Mouse (Mus musculus) activated CD4-positive, CD25-positive, alpha-beta regulatory T cell, adult 9 weeks (primary cell): ENCODE measurements around the gene Tspear. TPM values are rescaled to one million over a fixed set of nuclear protein-coding genes. Genes with fewer than 3 reads are reported as not detected.

ENCODE experiments used
- polyA plus RNA-seq: library from polyadenylated mRNA; unstranded; fragments of 100-300 nt; shearing (Covaris generic); gene quantifications from one replicate; pipeline ENCODE4 v1.2.1, GENCODE M21; 2017

Gene Tspear
- 0.59 TPM for polyA plus RNA-seq

DNA sequence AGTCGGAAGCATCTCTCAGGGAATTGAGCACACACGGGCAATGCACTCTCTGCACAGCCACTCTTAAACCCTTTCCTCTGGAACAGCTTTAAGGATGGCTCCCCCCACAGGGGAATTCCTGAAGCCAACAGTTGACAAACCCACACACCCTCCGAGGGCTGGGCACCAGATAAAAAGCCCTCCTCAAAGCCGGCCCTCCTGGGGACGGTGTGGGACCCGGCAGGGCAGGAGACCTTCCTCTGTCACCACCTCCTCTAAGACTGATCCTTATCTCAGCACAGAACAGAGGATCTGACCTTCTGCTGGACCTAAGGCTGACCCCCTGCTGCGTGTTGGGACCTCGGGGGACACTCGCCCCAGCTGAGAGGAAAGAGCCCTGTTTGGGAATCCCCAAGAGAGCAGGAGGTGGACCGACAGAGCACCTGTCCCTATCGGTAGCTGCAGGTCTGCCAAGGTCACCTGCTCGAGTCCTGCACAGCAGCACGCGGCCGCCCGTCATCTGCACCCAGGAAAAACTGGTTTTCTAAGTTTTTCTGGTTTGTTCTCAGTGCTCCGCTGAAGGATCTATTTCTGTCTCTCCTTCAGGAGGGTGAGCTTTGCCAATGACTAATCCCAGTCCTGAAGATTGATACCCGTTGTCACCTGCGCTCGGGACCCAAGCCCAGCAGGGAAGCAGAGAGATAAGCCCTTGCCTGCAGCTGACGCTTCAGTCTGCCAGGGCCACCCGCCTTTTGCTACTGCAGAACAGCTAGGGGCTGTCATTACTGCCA lies at the start of gene Tspear:
TSS of gene Tspear (plus strand) at position 675 of the 770 bp plus-strand sequence.

DNA sequence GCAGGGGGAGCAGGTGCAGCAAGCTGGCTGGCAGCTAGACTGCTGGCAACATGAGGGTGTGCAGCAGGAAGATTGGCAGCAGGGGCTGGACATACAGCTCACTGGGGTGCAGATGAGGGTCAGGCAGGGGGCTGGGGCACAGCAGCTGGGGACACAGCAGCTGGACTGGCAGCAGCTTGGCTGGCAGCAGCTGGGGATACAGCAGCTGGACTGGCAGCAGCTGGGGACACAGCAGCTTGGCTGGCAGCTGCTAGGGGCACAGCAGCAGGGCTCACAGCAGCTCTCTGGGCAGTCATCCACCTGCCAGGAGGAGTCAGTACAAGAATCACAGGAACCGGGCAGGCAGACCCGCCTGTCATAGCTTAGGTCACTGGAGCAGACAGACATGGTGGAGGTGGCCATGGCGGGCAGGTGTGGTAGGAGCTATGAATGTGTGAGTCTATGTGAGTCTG lies 4.0 kb downstream of the Tspear start, which contains the start of gene Gm19402:
TSS of gene Gm19402 (minus strand) at position 402 of the 452 bp plus-strand sequence.

DNA sequence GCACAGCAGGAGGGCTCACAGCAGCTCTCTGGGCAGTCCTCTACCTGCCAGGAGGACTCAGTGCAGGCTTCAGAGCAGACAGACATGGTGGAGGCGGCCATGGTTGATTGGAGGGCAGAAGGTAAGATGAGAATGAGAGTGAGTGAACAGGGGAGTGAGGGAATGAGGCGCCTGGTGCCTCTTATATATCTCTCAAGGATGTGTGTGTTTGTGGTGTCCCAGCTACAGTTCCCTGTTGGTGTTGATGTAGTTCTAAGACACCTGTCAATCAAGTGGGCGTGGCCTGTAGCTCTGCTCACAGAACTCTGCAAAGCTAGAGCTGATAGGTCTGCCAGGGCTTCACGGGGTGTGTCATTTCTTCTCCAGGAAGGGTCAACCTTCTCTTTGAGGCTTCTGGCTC lies 10.8 kb downstream of the Tspear start, which contains the start of gene Gm9508:
TSS of gene Gm9508 (minus strand) at position 101 of the 400 bp plus-strand sequence.

DNA sequence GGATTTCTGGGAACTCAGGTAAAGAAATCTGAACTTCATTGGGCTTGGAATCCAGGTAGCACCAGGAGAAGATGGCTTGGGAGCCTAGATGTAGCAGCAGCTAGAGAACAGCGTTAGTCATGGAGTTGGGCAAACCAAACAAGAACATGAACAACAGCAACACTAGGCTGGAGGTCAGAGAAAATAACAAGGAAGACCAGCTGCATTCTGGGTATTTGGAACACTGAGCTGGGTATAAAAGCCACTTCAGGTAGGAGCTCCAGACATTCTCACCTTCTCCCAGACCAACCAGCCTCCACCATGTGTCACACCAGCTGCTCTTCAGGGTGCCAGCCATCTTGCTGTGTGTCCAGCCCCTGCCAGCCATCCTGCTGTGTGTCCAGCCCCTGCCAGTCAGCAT lies 20.0 kb downstream of the Tspear start, which contains the start of gene Gm10272:
TSS of gene Gm10272 (plus strand) at position 301 of the 400 bp plus-strand sequence.

DNA sequence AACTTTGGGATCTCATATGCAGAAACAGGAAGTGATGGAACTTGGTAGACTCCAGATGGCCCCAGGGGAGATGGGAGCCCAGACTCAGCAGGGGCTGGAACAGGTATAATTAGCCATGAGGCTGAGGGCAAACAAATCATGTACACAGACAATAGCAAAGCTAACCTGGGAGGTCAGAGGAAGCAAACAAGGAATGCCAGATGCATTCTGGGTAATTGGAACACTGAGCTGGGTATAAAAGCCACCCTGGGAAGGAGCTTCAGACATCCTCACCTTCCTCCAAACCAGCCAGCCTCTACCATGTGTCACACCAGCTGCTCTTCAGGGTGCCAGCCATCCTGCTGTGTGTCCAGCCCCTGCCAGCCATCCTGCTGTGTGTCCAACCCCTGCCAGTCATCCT lies 24.8 kb downstream of the Tspear start, which contains the start of gene Gm10024:
TSS of gene Gm10024 (plus strand) at position 301 of the 400 bp plus-strand sequence.

DNA sequence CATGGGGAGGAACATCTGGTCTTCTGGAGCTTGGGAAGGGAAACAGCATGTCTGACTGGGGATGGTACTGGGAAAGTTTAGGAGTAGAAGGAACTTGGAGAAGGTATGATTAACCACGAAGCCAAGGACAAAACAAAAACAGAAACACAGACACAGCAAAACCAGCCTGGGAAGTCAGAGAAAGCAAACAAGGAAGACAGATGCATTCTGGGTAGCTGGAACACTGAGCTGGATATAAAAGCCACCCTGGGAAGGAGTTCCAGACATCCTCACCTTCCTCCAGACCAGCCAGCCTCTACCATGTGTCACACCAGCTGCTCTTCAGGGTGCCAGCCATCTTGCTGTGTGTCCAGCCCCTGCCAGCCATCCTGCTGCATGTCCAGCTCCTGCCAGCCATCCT lies 29.1 kb downstream of the Tspear start, which contains the start of gene Gm10142:
TSS of gene Gm10142 (plus strand) at position 301 of the 400 bp plus-strand sequence.

DNA sequence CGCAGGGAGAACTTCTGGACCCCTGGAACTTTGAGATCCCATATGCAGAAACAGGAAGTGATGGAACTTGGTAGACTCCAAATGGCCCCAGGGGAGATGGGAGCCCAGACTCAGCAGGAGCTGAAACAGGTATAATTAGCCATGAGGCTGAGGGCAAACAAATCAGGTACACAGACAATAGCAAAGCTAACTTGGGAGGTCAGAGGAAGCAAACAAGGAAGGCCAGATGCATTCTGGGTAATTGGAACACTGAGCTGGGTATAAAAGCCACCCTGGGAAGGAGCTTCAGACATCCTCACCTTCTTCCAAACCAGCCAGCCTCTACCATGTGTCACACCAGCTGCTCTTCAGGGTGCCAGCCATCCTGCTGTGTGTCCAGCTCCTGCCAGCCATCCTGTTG lies 33.9 kb downstream of the Tspear start, which contains the start of gene Krtap12-1:
TSS of gene Krtap12-1 (plus strand) at position 301 of the 400 bp plus-strand sequence.

DNA sequence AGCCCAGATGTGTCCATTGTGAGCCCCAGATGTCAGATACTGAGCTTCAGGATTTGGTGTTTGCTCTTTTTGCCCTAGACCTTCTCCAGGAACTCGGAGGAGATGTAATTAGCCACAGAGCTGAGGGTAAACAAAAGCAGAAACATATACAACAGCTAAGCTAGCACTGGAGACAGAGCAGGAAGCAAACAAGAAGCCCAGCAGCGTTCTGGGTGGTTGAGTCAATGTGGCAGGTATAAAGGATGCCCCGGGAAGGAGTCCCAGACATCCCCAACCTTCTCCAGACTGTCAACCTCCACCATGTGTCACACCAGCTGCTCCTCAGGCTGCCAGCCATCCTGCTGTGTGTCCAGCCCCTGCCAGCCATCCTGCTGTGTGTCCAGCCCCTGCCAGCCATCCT lies 39.8 kb downstream of the Tspear start, which contains the start of gene Gm10100:
TSS of gene Gm10100 (plus strand) at position 301 of the 400 bp plus-strand sequence.

DNA sequence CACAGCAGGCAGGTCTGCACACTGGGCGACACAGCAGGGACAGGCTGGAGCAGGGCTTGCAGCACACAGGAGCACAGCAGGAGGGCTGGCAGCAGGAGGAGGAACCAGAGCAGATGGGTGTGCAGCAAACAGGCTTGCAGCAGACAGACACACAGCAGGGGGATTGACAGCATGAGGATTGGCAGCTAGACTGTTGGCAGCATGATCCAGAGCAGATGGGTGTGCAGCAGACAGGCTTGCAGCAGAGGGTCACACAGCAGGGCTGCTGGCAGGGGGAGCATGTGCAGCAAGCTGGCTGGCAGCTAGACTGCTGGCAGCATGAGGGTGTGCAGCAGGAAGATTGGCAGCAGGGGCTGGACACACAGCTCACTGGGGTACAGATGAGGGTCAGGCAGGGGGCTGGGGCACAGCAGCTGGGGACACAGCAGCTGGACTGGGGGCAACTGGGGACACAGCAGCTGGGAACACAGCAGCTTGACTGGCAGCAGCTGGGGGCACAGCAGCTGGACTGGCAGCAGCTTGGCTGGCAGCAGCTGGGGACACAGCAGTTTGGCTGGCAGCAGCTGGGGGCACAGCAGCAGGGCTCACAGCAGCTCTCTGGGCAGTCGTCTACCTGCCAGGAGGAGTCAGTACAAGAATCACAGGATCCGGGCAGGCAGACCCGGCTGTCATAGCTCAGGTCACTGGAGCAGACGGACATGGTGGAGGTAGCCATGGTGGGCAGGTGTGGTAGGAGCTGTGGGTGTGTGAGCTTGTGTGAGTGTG lies 55.7 kb downstream of the Tspear start, which contains the start of gene Gm18596:
TSS of gene Gm18596 (minus strand) at position 715 of the 765 bp plus-strand sequence.

DNA sequence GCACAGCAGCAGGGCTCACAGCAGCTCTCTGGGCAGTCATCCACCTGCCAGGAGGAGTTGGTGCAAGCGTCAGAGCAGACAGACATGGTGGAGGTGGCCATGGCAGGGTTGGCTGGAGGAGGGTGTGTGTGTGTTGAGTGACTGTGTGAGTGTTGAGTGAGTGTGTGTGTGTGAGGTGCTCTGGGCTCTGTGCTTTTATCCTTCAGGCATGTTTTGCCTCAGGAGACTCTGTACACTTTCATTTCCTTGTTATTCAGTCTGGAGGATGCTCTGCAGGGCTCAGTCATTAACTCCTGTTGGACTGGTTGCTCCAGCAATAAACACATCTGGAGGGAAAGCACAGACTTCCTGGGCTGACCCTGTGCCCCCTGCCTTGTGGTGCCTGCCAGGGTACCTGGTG lies 64.9 kb downstream of the Tspear start, which contains the start of gene Gm9736:
TSS of gene Gm9736 (minus strand) at position 101 of the 400 bp plus-strand sequence.

DNA sequence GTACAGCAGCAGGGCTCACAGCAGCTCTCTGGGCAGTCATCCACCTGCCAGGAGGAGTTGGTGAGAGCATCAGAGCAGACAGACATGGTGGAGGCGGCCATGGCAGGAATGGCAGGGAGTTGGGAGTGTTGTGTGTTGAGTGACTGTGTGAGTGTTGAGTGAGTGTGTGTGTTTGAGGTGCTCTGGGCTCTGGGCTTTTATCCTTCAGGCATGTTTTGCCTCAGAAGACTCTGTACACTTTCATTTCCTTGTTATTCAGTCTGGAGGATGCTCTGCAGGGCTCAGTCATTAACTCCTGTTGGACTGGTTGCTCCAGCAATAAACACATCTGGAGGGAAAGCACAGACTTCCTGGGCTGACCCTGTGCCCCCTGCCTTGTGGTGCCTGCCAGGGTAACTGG lies 73.2 kb downstream of the Tspear start, which contains the start of gene Gm3233:
TSS of gene Gm3233 (minus strand) at position 101 of the 400 bp plus-strand sequence.

DNA sequence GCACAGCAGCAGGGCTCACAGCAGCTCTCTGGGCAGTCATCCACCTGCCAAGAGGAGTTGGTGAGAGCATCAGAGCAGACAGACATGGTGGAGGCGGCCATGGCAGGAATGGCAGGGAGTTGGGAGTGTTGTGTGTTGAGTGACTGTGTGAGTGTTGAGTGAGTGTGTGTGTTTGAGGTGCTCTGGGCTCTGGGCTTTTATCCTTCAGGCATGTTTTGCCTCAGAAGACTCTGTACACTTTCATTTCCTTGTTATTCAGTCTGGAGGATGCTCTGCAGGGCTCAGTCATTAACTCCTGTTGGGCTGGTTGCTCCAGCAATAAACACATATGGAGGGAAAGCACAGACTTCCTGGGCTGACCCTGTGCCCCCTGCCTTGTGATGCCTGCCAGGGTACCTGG lies 84.9 kb downstream of the Tspear start, which contains the start of gene Gm3238:
TSS of gene Gm3238 (minus strand) at position 101 of the 400 bp plus-strand sequence.

DNA sequence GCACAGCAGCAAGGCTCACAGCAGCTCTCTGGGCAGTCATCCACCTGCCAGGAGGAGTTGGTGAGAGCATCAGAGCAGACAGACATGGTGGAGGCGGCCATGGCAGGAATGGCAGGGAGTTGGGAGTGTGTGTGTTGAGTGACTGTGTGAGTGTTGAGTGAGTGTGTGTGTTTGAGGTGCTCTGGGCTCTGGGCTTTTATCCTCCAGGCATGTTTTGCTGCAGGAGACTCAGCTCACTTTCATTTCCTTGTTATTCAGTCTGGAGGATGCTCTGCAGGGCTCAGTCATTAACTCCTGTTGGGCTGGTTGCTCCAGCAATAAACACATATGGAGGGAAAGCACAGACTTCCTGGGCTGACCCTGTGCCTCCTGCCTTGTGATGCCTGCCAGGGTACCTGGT lies 90.5 kb downstream of the Tspear start, which contains the start of gene Gm7138:
TSS of gene Gm7138 (minus strand) at position 101 of the 400 bp plus-strand sequence.

DNA sequence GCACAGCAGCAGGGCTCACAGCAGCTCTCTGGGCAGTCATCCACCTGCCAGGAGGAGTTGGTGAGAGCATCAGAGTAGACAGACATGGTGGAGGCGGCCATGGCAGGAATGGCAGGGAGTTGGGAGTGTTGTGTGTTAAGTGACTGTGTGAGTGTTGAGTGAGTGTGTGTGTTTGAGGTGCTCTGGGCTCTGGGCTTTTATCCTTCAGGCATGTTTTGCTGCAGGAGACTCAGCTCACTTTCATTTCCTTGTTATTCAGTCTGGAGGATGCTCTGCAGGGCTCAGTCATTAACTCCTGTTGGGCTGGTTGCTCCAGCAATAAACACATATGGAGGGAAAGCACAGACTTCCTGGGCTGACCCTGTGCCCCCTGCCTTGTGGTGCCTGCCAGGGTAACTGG lies 96.1 kb downstream of the Tspear start, which contains the start of gene Gm3250:
TSS of gene Gm3250 (minus strand) at position 101 of the 400 bp plus-strand sequence.

DNA sequence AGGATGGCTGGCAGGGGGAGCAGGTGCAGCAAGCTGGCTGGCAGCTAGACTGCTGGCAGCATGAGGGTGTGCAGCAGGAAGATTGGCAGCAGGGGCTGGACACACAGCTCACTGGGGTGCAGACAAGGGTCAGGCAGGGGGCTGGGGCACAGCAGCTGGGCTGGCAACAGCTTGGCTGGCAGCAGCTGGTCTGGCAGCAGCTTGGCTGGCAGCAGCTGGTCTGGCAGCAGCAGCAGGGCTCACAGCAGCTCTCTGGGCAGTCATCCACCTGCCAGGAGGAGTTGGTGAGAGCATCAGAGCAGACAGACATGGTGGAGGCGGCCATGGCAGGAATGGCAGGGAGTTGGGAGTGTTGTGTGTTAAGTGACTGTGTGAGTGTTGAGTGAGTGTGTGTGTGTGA lies 101.5 kb downstream of the Tspear start, which contains the start of gene Gm7137:
TSS of gene Gm7137 (minus strand) at position 325 of the 400 bp plus-strand sequence.

DNA sequence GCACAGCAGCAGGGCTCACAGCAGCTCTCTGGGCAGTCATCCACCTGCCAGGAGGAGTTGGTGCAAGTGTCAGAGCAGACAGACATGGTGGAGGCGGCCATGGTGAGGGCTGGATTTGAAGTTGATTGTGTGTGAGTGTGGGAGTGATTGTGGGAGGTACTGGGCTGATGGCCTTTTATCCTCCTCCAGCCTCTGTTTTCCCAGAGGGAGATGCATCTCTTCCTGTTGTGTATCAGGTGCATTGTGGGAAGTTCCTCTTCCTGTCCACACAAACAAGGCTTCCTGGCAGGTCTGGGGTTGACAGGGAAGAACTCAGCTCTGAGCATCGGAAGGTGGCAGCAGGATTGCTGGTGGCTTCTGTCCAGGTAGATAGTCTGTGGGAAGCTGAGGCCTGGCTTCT lies 108.6 kb downstream of the Tspear start, which contains the start of gene Gm9639:
TSS of gene Gm9639 (minus strand) at position 101 of the 400 bp plus-strand sequence.

DNA sequence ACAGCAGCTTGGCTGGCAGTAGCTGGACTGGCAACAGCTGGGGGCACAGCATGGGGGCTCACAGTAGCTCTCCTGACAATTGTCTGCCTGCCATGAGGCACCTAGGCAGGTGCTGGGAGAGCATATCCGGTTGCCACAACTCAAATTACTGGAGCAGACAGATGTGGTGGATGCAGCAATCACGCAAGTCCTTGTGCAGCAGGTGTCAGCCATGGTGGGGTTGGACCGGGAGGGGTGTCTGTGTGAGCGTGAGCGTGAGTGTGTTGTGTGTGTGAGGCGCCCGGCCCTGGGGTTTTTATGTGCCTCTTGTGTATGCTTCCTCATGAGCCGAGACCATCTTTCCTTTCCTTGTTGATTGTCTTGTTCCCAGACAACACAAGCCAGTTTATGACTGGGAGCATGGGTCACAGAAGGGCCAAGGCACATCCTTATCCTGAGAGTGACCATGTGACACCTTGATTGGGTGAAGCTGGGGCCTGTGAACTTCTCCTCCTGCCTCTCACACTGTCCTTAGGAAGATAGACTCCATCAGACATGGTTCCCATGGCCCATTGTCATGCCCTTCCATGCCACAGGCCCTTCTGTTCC lies 112.6 kb downstream of the Tspear start, which contains the start of gene Gm19668:
TSS of gene Gm19668 (minus strand) at position 213 of the 588 bp plus-strand sequence.

DNA sequence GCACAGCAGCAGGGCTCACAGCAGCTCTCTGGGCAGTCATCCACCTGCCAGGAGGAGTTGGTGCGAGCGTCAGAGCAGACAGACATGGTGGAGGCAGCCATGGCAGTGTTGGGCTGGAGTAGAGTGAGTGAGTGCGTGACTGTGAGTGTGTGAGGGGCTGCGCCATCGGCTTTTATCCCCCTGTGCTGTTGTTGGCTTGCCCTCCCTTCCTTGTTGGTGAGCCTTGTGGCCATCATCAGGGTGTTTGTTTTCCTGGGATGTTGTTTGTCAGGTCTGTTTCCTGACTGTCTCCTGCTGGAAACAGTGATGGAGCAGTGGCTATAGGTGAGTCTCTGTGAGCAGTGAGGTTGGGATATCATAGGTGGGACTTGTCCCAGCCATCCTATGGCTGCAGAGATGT lies 125.4 kb downstream of the Tspear start, which contains the start of gene Gm9507:
TSS of gene Gm9507 (minus strand) at position 101 of the 400 bp plus-strand sequence.

DNA sequence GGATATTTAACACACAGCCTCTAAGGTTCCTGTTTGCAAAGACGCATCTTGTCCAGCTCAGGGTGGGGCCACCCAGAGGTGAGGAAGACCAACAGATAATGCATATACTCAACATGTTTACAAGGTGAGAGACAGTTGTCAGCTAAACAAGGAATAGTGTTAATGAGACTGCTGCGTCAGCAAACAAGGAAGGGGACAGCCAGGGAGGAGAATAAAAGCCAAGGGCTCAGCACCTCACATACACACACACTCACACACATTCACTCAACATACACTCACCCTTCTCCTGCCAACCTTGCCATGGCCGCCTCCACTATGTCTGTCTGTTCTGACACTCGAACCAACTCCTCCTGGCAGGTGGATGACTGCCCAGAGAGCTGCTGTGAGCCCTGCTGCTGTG lies 128.0 kb downstream of the Tspear start, which contains the start of gene Gm2696:
TSS of gene Gm2696 (plus strand) at position 301 of the 400 bp plus-strand sequence.

DNA sequence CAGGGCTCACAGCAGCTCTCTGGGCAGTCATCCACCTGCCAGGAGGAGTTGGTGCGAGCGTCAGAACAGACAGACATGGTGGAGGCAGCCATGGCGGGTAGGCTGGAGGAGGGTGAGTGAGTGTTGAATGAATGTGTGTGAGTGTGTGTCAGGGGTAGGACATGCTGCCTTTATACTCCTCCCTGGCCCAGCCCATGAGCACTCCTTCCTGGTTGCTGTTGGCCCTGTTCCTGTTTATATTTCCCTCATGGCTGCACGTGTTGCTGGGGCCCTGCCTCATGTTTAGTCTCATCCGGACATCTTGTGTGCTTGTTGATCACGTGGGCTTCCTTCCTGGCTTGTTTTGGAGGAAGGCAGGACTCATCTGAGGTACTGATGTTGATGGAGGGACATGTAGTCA lies 140.6 kb downstream of the Tspear start, which contains the start of gene Krtap10-4:
TSS of gene Krtap10-4 (minus strand) at position 145 of the 400 bp plus-strand sequence.

DNA sequence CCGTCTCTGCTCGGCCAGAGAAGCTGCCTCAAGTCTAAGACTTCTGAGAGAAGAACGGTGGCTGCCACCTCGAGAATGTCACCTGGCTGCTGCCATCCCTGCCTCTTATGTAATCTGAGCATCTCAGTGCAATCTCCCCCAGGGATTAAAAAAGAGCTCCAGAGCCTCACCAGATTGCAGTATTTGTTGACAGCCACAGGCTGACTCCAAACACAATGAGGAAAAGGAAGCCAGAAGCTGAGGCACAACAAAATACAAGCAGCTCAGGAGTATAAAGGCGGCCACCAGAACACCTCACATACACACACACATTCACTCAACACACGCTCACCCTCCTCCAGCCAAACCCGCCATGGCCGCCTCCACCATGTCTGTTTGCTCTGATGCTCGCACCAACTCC lies 149.3 kb downstream of the Tspear start, which contains the start of gene Krtap10-10:
TSS of gene Krtap10-10 (plus strand) at position 301 of the 400 bp plus-strand sequence.

DNA sequence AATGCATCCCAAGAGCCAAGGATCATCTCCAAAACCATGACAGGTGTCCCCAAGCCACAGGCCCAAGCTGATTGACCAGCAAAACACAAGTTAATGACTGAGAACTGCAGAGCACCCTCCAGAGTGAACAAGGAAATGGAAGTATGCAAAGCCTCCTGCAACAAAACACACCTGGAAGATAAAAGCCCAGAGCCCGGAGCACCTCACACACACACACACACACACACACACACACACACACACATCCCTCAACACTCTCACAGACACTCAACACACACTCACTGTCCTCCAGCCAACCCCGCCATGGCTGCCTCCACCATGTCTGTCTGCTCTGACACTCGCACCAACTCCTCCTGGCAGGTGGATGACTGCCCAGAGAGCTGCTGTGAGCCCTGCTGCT lies 160.1 kb downstream of the Tspear start, which contains the start of gene Gm36176:
TSS of gene Gm36176 (plus strand) at position 301 of the 400 bp plus-strand sequence.

